Mouse (Mus musculus) liver, embryonic 11.5 days (tissue): ENCODE results near the gene Frzb. TPM values are rescaled to one million over a fixed set of nuclear protein-coding genes. Genes with fewer than 3 reads are reported as not detected.
"Not testable (repeated sequence)": the region's sequence is repeated elsewhere in the genome, so short reads cannot be mapped to it uniquely, and the experiment has no call there.

ENCODE experiments used
- ATAC-seq: fragments of 200-750 bp; cut with Nextera tagmentation; replicated peaks from 2 replicates; pipeline ENCODE4 v1.8.0; 2017; ENCODE audit warnings: moderate number of reproducible peaks, mild to moderate bottlenecking, moderate TSS enrichment, moderate library complexity; ENCODE audit not compliant: low FRiP score
- DNase-seq: peaks from one replicate; pipeline ENCODE4 v3.0.0-alpha.2; 2017; ENCODE audit warnings: low spot score
- H3K27ac ChIP-seq: fragments of 300-500 bp; sonication (generic); 2 replicates; pipeline ENCODE4 v1.5.1; 2014; ENCODE audit warnings: mild to moderate bottlenecking, low read depth, low read length, control low read depth
- H3K27me3 ChIP-seq: fragments of 300-500 bp; sonication (generic); replicated peaks from 2 replicates; pipeline ENCODE4 v1.6.1; 2014; ENCODE audit warnings: low read length, mixed read lengths; ENCODE audit not compliant: control insufficient read depth, insufficient read depth
- H3K36me3 ChIP-seq: fragments of 300-500 bp; sonication (generic); 2 replicates; pipeline ENCODE4 v1.6.1; 2014; ENCODE audit warnings: mild to moderate bottlenecking, low read length, moderate library complexity, mixed read lengths; ENCODE audit not compliant: control insufficient read depth, insufficient read depth
- H3K4me1 ChIP-seq: fragments of 300-500 bp; sonication (generic); replicated peaks from 2 replicates; pipeline ENCODE4 v1.6.1; 2014; ENCODE audit warnings: low read length, mixed read lengths; ENCODE audit not compliant: control insufficient read depth, insufficient read depth
- H3K4me2 ChIP-seq: fragments of 300-500 bp; sonication (generic); 2 replicates; pipeline ENCODE4 v1.6.1; 2014; ENCODE audit warnings: mild to moderate bottlenecking, control low read depth, moderate library complexity
- H3K4me3 ChIP-seq: fragments of 300-500 bp; sonication (generic); 2 replicates; pipeline ENCODE4 v1.5.1; 2014; ENCODE audit warnings: low read depth, low read length, control low read depth
- H3K9ac ChIP-seq: fragments of 300-500 bp; sonication (generic); 2 replicates; pipeline ENCODE4 v1.6.1; 2014; ENCODE audit warnings: low read depth, low read length, control low read depth
- H3K9me3 ChIP-seq: fragments of 300-500 bp; sonication (generic); 2 replicates; pipeline ENCODE4 v1.6.1; 2016; ENCODE audit warnings: low read length, inconsistent platforms, mixed read lengths; ENCODE audit not compliant: control insufficient read depth
- WGBS: fragments of 180-500 bp; shearing (Covaris S2); extraction: QIAGEN DNeasy Blood & Tissue Kit; methylation state at CpG from one replicate; pipeline ENCODE4 v1.1.7; 2014; 5-methylcytosine and 5-hydroxymethylcytosine counted together
- polyA plus RNA-seq: library from polyadenylated mRNA; unstranded; fragments of >200 nt; fragmentation: Nextera tagmentation; extraction: Ambion mirVana; gene quantifications from 2 replicates; pipeline ENCODE4 v1.2.1, GENCODE M21; 2014

Frzb gene
- polyA plus RNA-seq: 1.8 and 4.1 TPM in 2 replicates

- H3K4me1 ChIP-seq: peaks cover 4% of the 10 kb centered on the region; the same call in 1 of the 2 replicates
- no peak within 1 kb of the TSS for H3K27ac ChIP-seq
- H3K27me3 ChIP-seq: peaks cover 40% of the 10 kb centered on the region
- no peaks in the 10 kb centered on the region for H3K9me3 ChIP-seq
- no peaks in the 10 kb centered on the region for H3K36me3 ChIP-seq
- DNase-seq: peak; percentile 53
- H3K9ac ChIP-seq: peak within 1 kb of the TSS; percentile 46
- peak; percentile 35; the same call in 1 of the 2 replicates for ATAC-seq
- under 1% methylated on average over 29 of the region's 33 CpGs for WGBS
- H3K4me3 ChIP-seq: peak within 1 kb of the TSS; percentile 57
- peak within 1 kb of the TSS; percentile 79 for H3K4me2 ChIP-seq
Measured at GRCm38 (mm10) chr2:80447291-80447791, at the start of gene Frzb. Frzb (minus strand) TSS chr2:80447625.

DNA sequence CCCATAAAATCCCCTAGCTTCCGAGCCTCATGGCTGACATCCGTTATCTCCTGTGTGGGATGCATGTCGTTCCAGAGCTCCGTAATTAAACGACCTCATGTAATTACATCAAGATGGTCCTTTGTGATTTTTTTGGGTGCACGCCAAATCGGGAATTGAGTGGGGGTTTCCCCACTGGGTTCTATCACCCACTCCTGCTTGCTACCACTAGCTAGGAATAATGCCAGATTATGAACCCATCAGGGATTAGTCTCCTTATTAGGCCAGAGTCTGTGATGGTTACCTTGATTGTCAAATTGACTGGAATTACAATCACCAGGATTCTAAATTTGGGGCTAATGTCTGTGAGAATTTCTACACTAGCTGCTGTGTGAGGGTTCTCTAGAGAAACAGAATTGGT, 47.9 kb upstream of the Frzb start:
- WGBS: 81% methylated on average over 7 of the region's 7 CpGs

GRCm38 (mm10) chr2:80486851-80487250, 39.4 kb upstream of the Frzb start:
- no peak for DNase-seq
- H3K9me3 ChIP-seq: no peaks in the 10 kb centered on the region
- no peak overlapping the region for H3K9ac ChIP-seq
- H3K4me3 ChIP-seq: no peak overlapping the region
- no peak overlapping the region for H3K4me2 ChIP-seq
- WGBS: 77% methylated on average over 5 of the region's 5 CpGs
- H3K4me1 ChIP-seq: no peaks in the 10 kb centered on the region
- no peak overlapping the region for H3K27ac ChIP-seq
- ATAC-seq: no peak
- H3K27me3 ChIP-seq: no peaks in the 10 kb centered on the region
- H3K36me3 ChIP-seq: no peaks in the 10 kb centered on the region

More for the DNA sequence above, 47.9 kb upstream of the Frzb start:
- DNase-seq, H3K4me3 ChIP-seq, H3K27me3 ChIP-seq, ATAC-seq, H3K4me1 ChIP-seq, H3K4me2 ChIP-seq, H3K27ac ChIP-seq, H3K9me3 ChIP-seq, H3K9ac ChIP-seq, H3K36me3 ChIP-seq: not testable (repeated sequence)

DNA sequence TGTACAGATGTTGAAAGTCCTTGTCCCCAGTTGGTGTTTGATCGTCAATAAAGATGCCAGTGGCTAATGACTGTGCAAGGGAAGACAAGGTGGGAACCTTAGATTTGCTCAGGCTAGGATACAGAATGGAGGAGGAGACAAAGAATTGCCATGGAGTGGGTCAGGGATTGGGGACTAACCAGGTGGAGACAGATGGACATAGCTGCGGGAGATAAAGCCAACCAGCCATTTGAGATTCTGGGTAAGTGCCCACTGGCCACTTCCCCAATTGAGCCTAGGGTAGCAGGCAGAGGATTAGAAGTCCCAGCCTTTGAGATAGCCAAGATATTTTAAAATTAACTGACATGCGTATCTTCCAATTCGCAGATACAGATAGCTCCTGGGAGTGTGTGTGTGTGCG, 37.5 kb upstream of the Frzb start:
- Histone ChIP-seq H3K4me2 (no peak overlapping the region), H3K9ac (no peak overlapping the region), H3K27me3 (no peaks in the 10 kb centered on the region), H3K36me3 (no peaks in the 10 kb centered on the region), H3K27ac (no peak overlapping the region), H3K9me3 (no peaks in the 10 kb centered on the region), H3K4me1 (no peaks in the 10 kb centered on the region), H3K4me3 (no peak overlapping the region)
- WGBS: 86% methylated on average over 5 of the region's 5 CpGs
- DNase-seq (no peak), ATAC-seq (no peak)

- Histone ChIP-seq H3K4me1 (no peaks in the 10 kb centered on the region), H3K9ac (no peak overlapping the region), H3K9me3 (no peaks in the 10 kb centered on the region), H3K4me2 (no peak overlapping the region), H3K27me3 (no peaks in the 10 kb centered on the region), H3K36me3 (no peaks in the 10 kb centered on the region), H3K27ac (no peak overlapping the region), H3K4me3 (no peak overlapping the region)
- ATAC-seq (no peak), DNase-seq (no peak)
- WGBS: 68% methylated on average over 1 of the region's 1 CpGs
Measured at GRCm38 (mm10) chr2:80475831-80476230, 28.4 kb upstream of the Frzb start.

DNA sequence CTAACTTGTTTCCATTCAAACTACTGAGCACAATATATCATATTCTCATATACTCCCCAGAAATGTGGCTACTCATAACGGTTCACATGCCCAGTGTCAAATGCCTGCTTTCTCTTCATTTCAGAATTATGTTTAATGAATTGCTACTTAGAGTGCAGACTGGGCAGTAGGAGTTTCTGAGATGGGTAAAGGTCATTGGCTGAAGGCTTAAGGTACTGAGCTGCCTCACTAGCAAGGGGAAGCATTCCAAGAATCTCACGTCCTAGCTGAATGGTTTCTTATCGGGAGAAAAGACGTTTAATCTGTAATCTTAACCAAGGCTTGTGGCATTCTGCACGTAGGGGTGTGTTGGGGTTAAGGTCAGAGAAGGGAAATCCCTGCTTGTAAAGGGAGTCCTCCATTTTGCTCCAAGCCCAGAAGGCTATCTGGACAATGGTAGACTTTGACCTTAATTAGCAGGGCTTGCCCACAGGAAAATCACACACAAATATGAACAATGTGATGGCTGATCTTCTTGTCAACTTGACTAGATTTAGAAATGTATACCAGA, 26.9 kb upstream of the Frzb start:
- Histone ChIP-seq H3K27me3 (no peaks in the 10 kb centered on the region), H3K9ac (no peak overlapping the region), H3K4me3 (no peak overlapping the region), H3K4me2 (no peak overlapping the region), H3K4me1 (no peaks in the 10 kb centered on the region), H3K9me3 (no peaks in the 10 kb centered on the region), H3K36me3 (no peaks in the 10 kb centered on the region), H3K27ac (no peak overlapping the region)
- ATAC-seq: no peak
- no peak for DNase-seq
- 44% methylated on average over 5 of the region's 5 CpGs for WGBS

- DNase-seq (no peak), ATAC-seq (no peak)
- no peaks in the 10 kb centered on the region for H3K36me3 ChIP-seq
- H3K4me2 ChIP-seq: no peak overlapping the region
- H3K27me3 ChIP-seq: no peaks in the 10 kb centered on the region
- no peak overlapping the region for H3K9ac ChIP-seq
- H3K4me3 ChIP-seq: no peak overlapping the region
- H3K27ac ChIP-seq: no peak overlapping the region
- 52% methylated on average over 16 of the region's 16 CpGs for WGBS
- H3K4me1 ChIP-seq: no peaks in the 10 kb centered on the region
- H3K9me3 ChIP-seq: no peaks in the 10 kb centered on the region
Measured at GRCm38 (mm10) chr2:80465991-80466821, 18.8 kb upstream of the Frzb start.

GRCm38 (mm10) chr2:80461827-80462226, 14.4 kb upstream of the Frzb start:
- Histone ChIP-seq H3K27ac (no peak overlapping the region), H3K36me3 (no peaks in the 10 kb centered on the region), H3K4me1 (no peaks in the 10 kb centered on the region), H3K4me3 (no peak overlapping the region), H3K9ac (no peak overlapping the region), H3K9me3 (no peaks in the 10 kb centered on the region), H3K4me2 (no peak overlapping the region), H3K27me3 (no peaks in the 10 kb centered on the region)
- no peak for DNase-seq
- 70% methylated on average over 8 of the region's 8 CpGs for WGBS
- no peak for ATAC-seq
